Mouse (Mus musculus): Measurements from ENCODE around the gene Fmnl1.
"Not testable (repeated sequence)": the region's sequence is repeated elsewhere in the genome, so short reads cannot be mapped to it uniquely, and the experiment has no call there.

Fmnl1 gene

GRCm38 (mm10) chr11:103221437-103221836 is 50.5 kb downstream of the Fmnl1 start:
- no peak for DNase-seq (ENCODE audit: low spot score in 2 of 2)

DNA sequence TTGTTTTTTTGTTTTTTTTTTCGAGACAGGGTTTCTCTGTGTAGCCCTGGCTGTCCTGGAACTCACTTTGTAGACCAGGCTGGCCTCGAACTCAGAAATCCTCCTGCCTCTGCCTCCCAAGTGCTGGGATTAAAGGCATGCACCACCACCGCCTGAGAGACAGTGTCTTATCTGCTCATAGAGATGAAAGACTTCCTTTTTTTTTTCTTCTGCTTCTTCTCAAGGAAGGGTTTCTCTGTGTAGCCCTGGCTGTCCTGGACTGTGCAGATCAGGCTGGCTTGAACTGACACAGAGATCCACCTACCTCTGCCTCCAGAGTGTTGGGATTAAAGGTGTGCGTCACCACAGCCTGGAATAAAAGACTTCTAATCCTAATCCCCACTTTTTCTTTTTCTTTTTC is 51.8 kb downstream of the Fmnl1 start:
- DNase-seq (ENCODE audit: low spot score in 2 of 2) = not testable (repeated sequence)

GRCm38 (mm10) chr11:103223444-103223843 is 52.5 kb downstream of the Fmnl1 start:
- DNase-seq (ENCODE audit: low spot score in 2 of 2) = no peak

DNA sequence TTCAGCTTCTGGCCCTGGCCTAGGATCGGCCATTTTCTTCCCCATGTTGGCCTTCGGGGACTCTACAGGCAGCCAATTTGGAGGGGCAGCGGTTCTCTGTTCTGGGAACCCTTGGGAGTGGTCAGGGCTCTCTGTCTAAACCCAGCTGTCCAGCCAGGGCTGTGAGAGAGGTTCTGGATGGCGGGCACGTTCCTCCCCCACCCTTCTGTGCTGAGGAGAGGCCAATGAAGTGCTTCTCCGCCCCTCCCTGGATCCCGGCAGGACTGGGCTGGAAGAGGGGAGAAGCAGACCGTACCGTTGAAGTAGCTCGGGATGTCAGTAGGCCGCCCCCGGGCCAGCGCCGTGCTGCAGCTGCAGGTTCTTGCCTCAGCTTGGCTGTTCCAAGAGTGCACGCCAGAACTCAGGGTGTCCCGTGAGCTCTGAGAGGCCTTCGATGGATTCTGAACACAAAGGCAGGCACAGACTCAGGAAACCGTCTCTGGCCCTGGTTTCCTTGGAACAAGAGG is 53.1 kb downstream of the Fmnl1 start:
- no peak for DNase-seq (ENCODE audit: low spot score in 2 of 2)

GRCm38 (mm10) chr11:103229608-103230007 is 58.7 kb downstream of the Fmnl1 start:
- DNase-seq (ENCODE audit: low spot score in 2 of 2) = no peak

GRCm38 (mm10) chr11:103230626-103231025 is 59.7 kb downstream of the Fmnl1 start:
- no peak for DNase-seq (ENCODE audit: low spot score in 2 of 2)

DNA sequence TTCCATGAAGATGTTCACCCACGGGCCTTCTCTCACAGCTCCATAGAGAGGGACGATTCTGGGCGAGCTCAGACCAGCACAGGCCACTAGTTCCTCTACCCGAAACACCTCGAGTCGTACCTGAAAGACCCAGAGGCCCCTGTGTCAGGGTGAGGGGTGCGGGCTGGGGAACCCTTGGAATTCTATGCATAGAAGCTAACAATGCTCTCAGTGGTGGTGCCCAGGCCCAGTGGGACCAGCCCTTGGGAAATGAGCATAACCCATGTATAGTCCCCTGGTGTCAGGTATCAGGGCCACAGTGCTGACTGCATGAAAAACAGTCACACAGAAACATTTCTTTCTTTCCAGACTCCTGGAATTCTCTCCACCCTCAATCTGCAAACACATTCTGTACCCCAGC is 60.5 kb downstream of the Fmnl1 start:
- no peak for DNase-seq (ENCODE audit: low spot score in 2 of 2)

- DNase-seq (ENCODE audit: low spot score in 2 of 2) = peak; percentile 61 to 87
Observed at GRCm38 (mm10) chr11:103232966-103233365, 62.1 kb downstream of the Fmnl1 start.

- no peak for DNase-seq (ENCODE audit: low spot score in 2 of 2)
Observed at GRCm38 (mm10) chr11:103234447-103234846, 63.5 kb downstream of the Fmnl1 start.

- no peak for DNase-seq (ENCODE audit: low spot score in 2 of 2)
Observed at GRCm38 (mm10) chr11:103235702-103236101, 64.8 kb downstream of the Fmnl1 start.

DNA sequence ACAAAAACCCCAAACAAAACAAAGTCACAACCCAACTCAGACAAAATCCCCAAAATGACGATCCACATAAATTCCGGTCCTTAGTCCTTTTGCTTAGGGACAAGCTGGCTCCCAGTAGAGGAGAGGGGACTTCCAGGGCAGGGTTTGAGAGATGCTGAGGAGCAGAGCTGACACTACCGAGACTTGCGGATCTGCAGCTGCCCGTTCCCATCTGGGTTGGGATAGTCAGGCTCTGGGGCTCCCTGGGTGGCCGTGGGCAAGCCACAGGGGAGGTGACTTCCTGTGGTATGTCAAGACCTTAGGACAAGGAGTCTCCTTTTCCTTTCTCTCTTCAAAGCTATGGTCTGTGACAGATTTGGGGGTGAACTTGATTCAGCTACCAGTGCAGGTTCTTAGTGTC is 65.5 kb downstream of the Fmnl1 start:
- no peak for DNase-seq (ENCODE audit: low spot score in 2 of 2)

GRCm38 (mm10) chr11:103236903-103237302 is 66.0 kb downstream of the Fmnl1 start:
- no peak for DNase-seq (ENCODE audit: low spot score in 2 of 2)

DNA sequence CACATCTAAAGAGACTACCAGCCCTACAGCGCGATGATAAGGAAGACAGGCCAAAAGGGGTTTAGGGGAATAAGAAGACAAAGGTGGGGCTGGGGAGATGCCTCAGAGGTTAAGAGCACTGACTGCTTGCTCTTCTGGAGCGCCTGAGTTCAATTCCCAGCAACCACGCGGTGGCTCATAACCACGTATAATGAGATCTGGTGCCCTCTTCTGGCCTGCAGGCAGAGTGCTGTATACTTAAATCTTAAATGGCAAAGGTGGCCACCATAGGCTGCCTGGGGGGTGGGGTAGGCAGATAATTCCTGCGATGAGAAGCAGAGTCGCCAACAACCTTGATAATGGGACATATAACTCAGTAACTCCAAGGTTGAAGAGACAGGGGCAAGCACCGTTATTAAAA is 66.8 kb downstream of the Fmnl1 start:
- no peak for DNase-seq (ENCODE audit: low spot score in 2 of 2)

DNA sequence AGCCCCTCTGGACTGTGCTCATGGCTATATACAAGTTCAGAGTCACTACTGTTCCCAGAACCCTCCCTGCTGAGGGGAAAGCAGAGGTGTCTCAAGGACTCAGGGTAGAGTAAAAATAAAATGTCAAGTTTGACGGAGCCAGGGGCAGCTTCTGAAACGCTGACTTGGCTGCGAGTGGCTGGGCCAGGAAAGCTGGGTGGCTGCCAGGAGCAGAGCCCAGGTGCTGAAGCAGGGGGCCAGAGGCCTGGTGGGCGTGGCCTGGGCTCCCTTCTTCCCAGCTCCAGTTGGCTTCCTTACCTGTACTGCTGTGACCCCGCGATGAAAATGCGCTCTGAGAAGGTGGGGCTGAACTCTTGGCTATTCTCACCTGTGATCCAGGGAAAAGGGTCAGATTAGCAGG is 69.8 kb downstream of the Fmnl1 start:
- DNase-seq (ENCODE audit: low spot score in 2 of 2) = no peak

DNA sequence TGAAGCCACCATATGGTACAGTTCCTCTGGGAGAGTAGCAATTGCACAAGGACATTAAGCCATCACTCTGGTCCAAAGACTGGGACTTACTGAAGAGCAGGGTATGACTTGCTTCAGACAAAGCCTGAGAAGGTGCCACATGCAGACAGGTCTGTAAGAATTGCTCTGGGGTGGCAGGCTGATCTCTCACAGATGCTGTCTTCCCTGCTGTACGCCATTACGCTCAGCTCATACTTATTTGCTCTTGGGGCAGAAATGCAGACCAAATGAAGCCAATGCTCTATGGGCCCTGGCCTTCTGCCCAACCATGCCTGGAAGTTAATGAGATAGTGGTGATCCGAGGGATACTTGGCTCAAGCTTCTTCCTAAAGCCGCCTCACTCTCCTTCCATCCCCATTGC is 73.9 kb downstream of the Fmnl1 start:
- no peak for DNase-seq (ENCODE audit: low spot score in 2 of 2)

GRCm38 (mm10) chr11:103246081-103246730 is 75.3 kb downstream of the Fmnl1 start:
- no peak for DNase-seq (ENCODE audit: low spot score in 2 of 2)

- no peak for DNase-seq (ENCODE audit: low spot score in 2 of 2)
Observed at GRCm38 (mm10) chr11:103246731-103247290, 75.9 kb downstream of the Fmnl1 start.

GRCm38 (mm10) chr11:103247504-103248177 is 76.7 kb downstream of the Fmnl1 start:
- peak in 1 of 2 experiments; percentile 56 for DNase-seq (ENCODE audit: low spot score in 2 of 2)

Data from spleen, postnatal 10 days (tissue).